Mouse (Mus musculus): Measurements from ENCODE around the gene Slc44a4. TPM values are rescaled to one million over a fixed set of nuclear protein-coding genes. Genes with fewer than 3 reads are reported as not detected.
"Not testable (repeated sequence)": the region's sequence is repeated elsewhere in the genome, so short reads cannot be mapped to it uniquely, and the experiment has no call there.

The Slc44a4 gene
- polyA plus RNA-seq, 1 experiment, result 0.52 TPM

DNA sequence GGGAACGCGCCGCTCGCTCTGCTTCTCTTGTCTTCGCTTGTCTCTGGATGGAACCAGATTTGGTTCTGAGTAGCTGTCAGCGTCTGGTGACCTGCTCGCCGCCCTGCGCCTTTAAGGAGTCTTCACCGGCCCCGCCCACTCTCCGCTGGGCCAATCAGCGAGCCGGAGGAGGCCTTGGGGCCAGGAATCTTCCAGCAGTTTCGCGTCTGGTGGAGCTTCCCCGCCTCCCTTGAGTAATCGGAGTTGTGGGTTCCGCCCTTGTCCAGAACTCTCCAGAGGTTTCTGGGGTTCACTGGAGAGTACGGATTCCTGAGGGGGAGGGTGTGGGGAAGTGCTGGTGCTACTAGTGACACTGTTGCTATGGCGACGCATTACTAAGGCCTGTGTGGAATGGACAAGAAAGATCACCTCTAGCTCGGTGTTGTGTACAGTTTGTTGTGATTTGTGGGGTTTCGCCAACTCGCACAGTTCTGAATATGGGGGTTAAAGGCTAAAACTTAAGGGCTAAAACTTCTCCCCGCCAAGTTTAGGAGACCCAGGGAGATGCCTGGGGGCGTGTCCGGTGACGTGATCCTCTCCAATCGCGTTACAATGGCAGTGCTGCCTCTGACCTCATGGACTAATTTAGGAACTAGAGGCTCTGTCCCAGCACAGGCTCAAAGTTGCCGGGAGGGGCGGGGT lies 57.9 kb downstream of the Slc44a4 start, which contains the start of the genes Hspa1a and Hspa1l:
Gene Hspa1a, minus strand, starts transcription at position 88 of the 681 bp plus-strand sequence.
Gene Hspa1l, plus strand, starts transcription at position 635 of the 681 bp plus-strand sequence.
- Histone ChIP-seq H3K4me3 (ENCODE audit: control insufficient read depth, low read depth, low read length) (peak within 1 kb of the TSS; percentile 91), H3K27ac (ENCODE audit: control insufficient read depth, insufficient read depth, low read depth, low read length) (peak within 1 kb of the TSS; percentile 86)
- H3K36me3 ChIP-seq (ENCODE audit: control insufficient read depth, insufficient read depth, low read length); H3K4me1 ChIP-seq (ENCODE audit: control insufficient read depth, insufficient read depth, low read length); H3K27me3 ChIP-seq (ENCODE audit: control insufficient read depth, insufficient read depth, low read length): not testable (repeated sequence)
- peak; percentile 42; the same call in 1 of the 2 replicates for TF ChIP-seq POLR2A (IDR thresholded peaks at IDR 0.05; ENCODE audit: control insufficient read depth, low read depth, low read length)

DNA sequence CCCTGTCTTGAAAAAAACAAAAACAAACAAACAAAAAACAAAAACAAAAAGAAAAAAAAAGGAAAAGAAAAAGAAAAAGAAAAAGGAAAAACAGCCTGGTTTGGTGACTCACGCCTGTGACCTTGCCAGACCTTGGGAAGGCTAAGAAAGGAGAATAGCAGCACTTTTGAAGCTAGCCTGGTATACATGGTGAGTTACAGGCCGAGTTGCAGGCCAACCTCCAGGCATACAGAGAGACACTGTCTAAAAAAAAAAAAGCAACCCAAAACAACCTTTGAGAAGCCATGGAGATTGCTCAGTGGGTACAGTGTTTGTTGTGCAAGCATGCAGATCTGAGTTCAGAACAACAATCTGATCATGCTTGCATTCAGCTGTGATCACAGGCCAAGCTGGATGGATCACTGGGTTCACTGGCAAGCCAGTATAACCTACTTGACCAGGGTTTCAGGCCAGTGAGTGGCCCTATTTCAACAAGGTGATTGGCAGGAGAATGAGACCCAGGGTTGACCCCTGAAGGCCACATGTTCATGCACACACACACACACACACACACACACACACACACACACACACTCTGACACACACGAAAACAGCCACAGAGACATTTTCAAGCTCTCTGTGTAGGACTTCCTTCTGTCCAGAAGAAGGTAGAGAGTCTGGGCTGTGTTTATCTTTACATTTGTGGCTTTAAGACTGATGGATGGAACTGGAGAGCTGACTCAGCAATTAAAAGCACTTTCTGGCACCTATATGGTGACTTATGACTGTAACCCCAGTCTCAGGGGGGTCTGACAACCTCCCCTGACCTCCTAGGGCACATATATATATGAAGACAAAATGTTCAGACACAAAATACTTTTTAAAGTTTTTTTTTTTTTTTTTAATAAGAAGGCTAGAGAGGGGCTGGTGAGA lies 61.6 kb downstream of the Slc44a4 start:
- Histone ChIP-seq H3K4me1 (ENCODE audit: control insufficient read depth, insufficient read depth, low read length) (peaks cover 19% of the 10 kb centered on the region), H3K27me3 (ENCODE audit: control insufficient read depth, insufficient read depth, low read length) (no peaks in the 10 kb centered on the region), H3K4me3 (ENCODE audit: control insufficient read depth, low read depth, low read length) (peak overlapping the region; percentile 57), H3K36me3 (ENCODE audit: control insufficient read depth, insufficient read depth, low read length) (no peaks in the 10 kb centered on the region), H3K27ac (ENCODE audit: control insufficient read depth, insufficient read depth, low read depth, low read length) (no peak overlapping the region)
- TF ChIP-seq CTCF (IDR thresholded peaks at IDR 0.05; ENCODE audit: control insufficient read depth, insufficient read depth, insufficient replicate concordance, low read depth, low read length) (no peak), POLR2A (IDR thresholded peaks at IDR 0.05; ENCODE audit: control insufficient read depth, low read depth, low read length) (no peak)

- no peak for TF ChIP-seq POLR2A (IDR thresholded peaks at IDR 0.05; ENCODE audit: control insufficient read depth, low read depth, low read length)
- no peak for TF ChIP-seq CTCF (IDR thresholded peaks at IDR 0.05; ENCODE audit: control insufficient read depth, insufficient read depth, insufficient replicate concordance, low read depth, low read length)
- H3K36me3 ChIP-seq (ENCODE audit: control insufficient read depth, insufficient read depth, low read length), result no peaks in the 10 kb centered on the region
- H3K4me3 ChIP-seq (ENCODE audit: control insufficient read depth, low read depth, low read length), result peak overlapping the region; percentile 77
- H3K4me1 ChIP-seq (ENCODE audit: control insufficient read depth, insufficient read depth, low read length), result peaks cover 21% of the 10 kb centered on the region
- H3K27ac ChIP-seq (ENCODE audit: control insufficient read depth, insufficient read depth, low read depth, low read length), result no peak overlapping the region
- no peaks in the 10 kb centered on the region for H3K27me3 ChIP-seq (ENCODE audit: control insufficient read depth, insufficient read depth, low read length)
Observed at GRCm38 (mm10) chr17:34977000-34977399, 62.7 kb downstream of the Slc44a4 start.

- Histone ChIP-seq H3K27ac (ENCODE audit: control insufficient read depth, insufficient read depth, low read depth, low read length) (no peak overlapping the region), H3K36me3 (ENCODE audit: control insufficient read depth, insufficient read depth, low read length) (no peaks in the 10 kb centered on the region)
- TF ChIP-seq POLR2A (IDR thresholded peaks at IDR 0.05; ENCODE audit: control insufficient read depth, low read depth, low read length) (no peak; the same call in 1 of the 2 replicates), CTCF (IDR thresholded peaks at IDR 0.05; ENCODE audit: control insufficient read depth, insufficient read depth, insufficient replicate concordance, low read depth, low read length) (no peak)
Observed at GRCm38 (mm10) chr17:34978239-34978638, 64.0 kb downstream of the Slc44a4 start.

GRCm38 (mm10) chr17:34979631-34980030 lies 65.4 kb downstream of the Slc44a4 start:
- Histone ChIP-seq H3K27ac (ENCODE audit: control insufficient read depth, insufficient read depth, low read depth, low read length) (no peak overlapping the region), H3K27me3 (ENCODE audit: control insufficient read depth, insufficient read depth, low read length) (no peaks in the 10 kb centered on the region), H3K36me3 (ENCODE audit: control insufficient read depth, insufficient read depth, low read length) (no peaks in the 10 kb centered on the region), H3K4me3 (ENCODE audit: control insufficient read depth, low read depth, low read length) (no peak overlapping the region), H3K4me1 (ENCODE audit: control insufficient read depth, insufficient read depth, low read length) (peaks cover 17% of the 10 kb centered on the region)
- TF ChIP-seq POLR2A (IDR thresholded peaks at IDR 0.05; ENCODE audit: control insufficient read depth, low read depth, low read length), result no peak
- no peak for TF ChIP-seq CTCF (IDR thresholded peaks at IDR 0.05; ENCODE audit: control insufficient read depth, insufficient read depth, insufficient replicate concordance, low read depth, low read length)

More at GRCm38 (mm10) chr17:34978239-34978638, 64.0 kb downstream of the Slc44a4 start:
- Histone ChIP-seq H3K27me3 (ENCODE audit: control insufficient read depth, insufficient read depth, low read length) (no peaks in the 10 kb centered on the region), H3K4me3 (ENCODE audit: control insufficient read depth, low read depth, low read length) (peak overlapping the region; percentile 48), H3K4me1 (ENCODE audit: control insufficient read depth, insufficient read depth, low read length) (peaks cover 17% of the 10 kb centered on the region)

Other genes starting within 250 kb of the Slc44a4 start
- 0.77 and 1.9 TPM in 2 replicates for gene Tnxb, start 243.9 kb upstream of the Slc44a4 start, polyA plus RNA-seq (2012; rRNA removed)
- gene C4b, start 170.6 kb upstream of the Slc44a4 start, polyA plus RNA-seq (2012; rRNA removed), result 15.0 and 17.6 TPM in 2 replicates
- gene Cyp21a1, start 109.9 kb upstream of the Slc44a4 start, polyA plus RNA-seq (2012; rRNA removed), result 1.1 and 1.4 TPM in 2 replicates
- 41.3 and 46.3 TPM in 2 replicates for gene Stk19, start 77.5 kb upstream of the Slc44a4 start, polyA plus RNA-seq (2012; rRNA removed)
- 51.3 and 61.0 TPM in 2 replicates for gene Dxo, start 77.4 kb upstream of the Slc44a4 start, polyA plus RNA-seq (2012; rRNA removed)
- gene Skiv2l, start 64.3 kb upstream of the Slc44a4 start, polyA plus RNA-seq (2012; rRNA removed), result 137 and 142 TPM in 2 replicates
- 173 and 180 TPM in 2 replicates for gene Nelfe, start 64.1 kb upstream of the Slc44a4 start, polyA plus RNA-seq (2012; rRNA removed)
- 1.1 and 1.2 TPM in 2 replicates for gene Cfb, start 51.9 kb upstream of the Slc44a4 start, polyA plus RNA-seq (2012; rRNA removed)
- 4.0 and 4.7 TPM in 2 replicates for gene Zbtb12, start 35.0 kb upstream of the Slc44a4 start, polyA plus RNA-seq (2012; rRNA removed)
- gene Gm20547, start 32.4 kb upstream of the Slc44a4 start, polyA plus RNA-seq (2012; rRNA removed), result not detected in 2 replicates
- 14.8 and 15.3 TPM in 2 replicates for gene C2, start 16.2 kb upstream of the Slc44a4 start, polyA plus RNA-seq (2012; rRNA removed)
- 344 and 384 TPM in 2 replicates for gene Ehmt2, start 16.0 kb upstream of the Slc44a4 start, polyA plus RNA-seq (2012; rRNA removed)
- 4.1 and 7.9 TPM in 2 replicates for gene Neu1, start 16.8 kb downstream of the Slc44a4 start, polyA plus RNA-seq (2012; rRNA removed)
- gene Hspa1b, start 44.8 kb downstream of the Slc44a4 start, polyA plus RNA-seq (2012; rRNA removed), result 2.6 and 5.2 TPM in 2 replicates
- gene Gm20481, start 55.4 kb downstream of the Slc44a4 start, polyA plus RNA-seq (2012; rRNA removed), result not detected in 2 replicates
- 4.4 and 5.5 TPM in 2 replicates for gene Hspa1a, start 57.7 kb downstream of the Slc44a4 start, polyA plus RNA-seq (2012; rRNA removed)
- gene Hspa1l, start 58.2 kb downstream of the Slc44a4 start, polyA plus RNA-seq (2012; rRNA removed), result 718 and 731 TPM in 2 replicates
- gene Lsm2, start 67.4 kb downstream of the Slc44a4 start, polyA plus RNA-seq (2012; rRNA removed), result 480 and 579 TPM in 2 replicates
- gene Vars, start 86.5 kb downstream of the Slc44a4 start, polyA plus RNA-seq (2012; rRNA removed), result 261 and 309 TPM in 2 replicates
- 0.65 and 0.84 TPM in 2 replicates for gene Vwa7, start 102.1 kb downstream of the Slc44a4 start, polyA plus RNA-seq (2012; rRNA removed)
- gene Sapcd1, start 113.5 kb downstream of the Slc44a4 start, polyA plus RNA-seq (2012; rRNA removed), result 3.5 and 3.8 TPM in 2 replicates
- 19.3 and 20.4 TPM in 2 replicates for gene Msh5, start 132.3 kb downstream of the Slc44a4 start, polyA plus RNA-seq (2012; rRNA removed)
- 24.1 and 24.8 TPM in 2 replicates for gene Clic1, start 135.5 kb downstream of the Slc44a4 start, polyA plus RNA-seq (2012; rRNA removed)
- gene Ddah2, start 144.6 kb downstream of the Slc44a4 start, polyA plus RNA-seq (2012; rRNA removed), result 11.1 and 14.4 TPM in 2 replicates
- gene Ly6g6c, start 150.9 kb downstream of the Slc44a4 start, polyA plus RNA-seq (2012; rRNA removed), result 117 and 146 TPM in 2 replicates
- gene Mpig6b, start 151.7 kb downstream of the Slc44a4 start, polyA plus RNA-seq (2012; rRNA removed), result 3.4 and 3.7 TPM in 2 replicates
- 0.78 and 0.95 TPM in 2 replicates for gene Ly6g6e, start 162.4 kb downstream of the Slc44a4 start, polyA plus RNA-seq (2012; rRNA removed)
- 0.85 and 0.99 TPM in 2 replicates for gene Ly6g6d, start 163.6 kb downstream of the Slc44a4 start, polyA plus RNA-seq (2012; rRNA removed)
- 1.1 and 1.2 TPM in 2 replicates for gene Ly6g6f, start 171.1 kb downstream of the Slc44a4 start, polyA plus RNA-seq (2012; rRNA removed)
- gene Abhd16a, start 174.8 kb downstream of the Slc44a4 start, polyA plus RNA-seq (2012; rRNA removed), result 121 and 141 TPM in 2 replicates
- 0.54 TPM in 1 of 2 replicates, not detected in the other for gene Ly6g5c, start 193.8 kb downstream of the Slc44a4 start, polyA plus RNA-seq (2012; rRNA removed)
- 2.9 and 3.1 TPM in 2 replicates for gene Ly6g5b, start 201.0 kb downstream of the Slc44a4 start, polyA plus RNA-seq (2012; rRNA removed)
- gene Gpank1, start 207.0 kb downstream of the Slc44a4 start, polyA plus RNA-seq (2012; rRNA removed), result 70.0 and 73.6 TPM in 2 replicates
- gene Csnk2b, start 207.6 kb downstream of the Slc44a4 start, polyA plus RNA-seq (2012; rRNA removed), result 3,095 and 3,228 TPM in 2 replicates
- gene D17H6S53E, start 211.9 kb downstream of the Slc44a4 start, polyA plus RNA-seq (2012; rRNA removed), result 0.91 and 2.5 TPM in 2 replicates
- gene Apom, start 217.6 kb downstream of the Slc44a4 start, polyA plus RNA-seq (2012; rRNA removed), result 0.41 and 0.48 TPM in 2 replicates
- 709 and 791 TPM in 2 replicates for gene Bag6, start 220.7 kb downstream of the Slc44a4 start, polyA plus RNA-seq (2012; rRNA removed)